Mouse (Mus musculus): ENCODE measurements around the gene Adamtsl4. TPM values are rescaled to one million over a fixed set of nuclear protein-coding genes. Genes with fewer than 3 reads are reported as not detected.

The Adamtsl4 gene
- polyA plus RNA-seq, 1 experiment, result 3.1 TPM

DNA sequence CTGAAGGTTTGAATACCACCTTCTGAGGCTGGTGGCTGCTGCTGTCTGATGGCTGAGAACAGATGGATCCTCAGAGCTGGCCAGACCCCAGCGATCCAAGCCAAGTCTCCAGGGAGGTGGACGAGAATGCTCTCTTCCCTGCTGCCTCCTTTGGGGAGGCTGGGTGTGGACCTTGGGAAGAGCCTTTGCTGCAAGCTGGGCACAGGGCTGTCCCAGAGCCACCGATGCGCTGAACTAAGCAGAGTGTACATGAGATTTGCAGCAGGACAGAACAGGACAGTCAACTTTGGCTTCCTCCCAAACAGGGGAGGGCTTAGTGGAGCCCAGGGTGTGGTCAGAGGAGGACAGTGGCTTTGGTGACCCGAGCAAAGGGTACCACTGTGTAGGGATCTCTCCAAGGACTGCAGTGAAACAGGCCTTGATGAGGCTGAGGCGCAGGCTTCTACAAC is 12.5 kb upstream of the Adamtsl4 start:
- Histone ChIP-seq H3K79me3 (ENCODE audit: low read depth) (no peaks in the 10 kb centered on the region), H3ac (ENCODE audit: control insufficient read depth, insufficient read length, low read depth) (peak overlapping the region; percentile 8), H3K36me3 (ENCODE audit: control insufficient read depth, insufficient read depth) (no peaks in the 10 kb centered on the region), H3K79me2 (ENCODE audit: control insufficient read depth, insufficient read depth) (no peaks in the 10 kb centered on the region), H3K4me3 (ENCODE audit: insufficient read depth, poor library complexity, severe bottlenecking) (no peak overlapping the region), H3K27me3 (ENCODE audit: control insufficient read depth, insufficient read depth, insufficient read length) (no peaks in the 10 kb centered on the region)
- TF ChIP-seq MYOD1 (IDR thresholded peaks at IDR 0.05; ENCODE audit: control insufficient read depth, insufficient read length, low read depth) (peak; percentile 51), MAX (IDR thresholded peaks at IDR 0.05) (no peak), FOSL1 (IDR thresholded peaks at IDR 0.05; ENCODE audit: insufficient read depth, low read length, poor library complexity, severe bottlenecking) (no peak)

- no peaks in the 10 kb centered on the region for H3K36me3 ChIP-seq (ENCODE audit: control insufficient read depth, insufficient read depth)
- no peak overlapping the region for H3ac ChIP-seq (ENCODE audit: control insufficient read depth, insufficient read length, low read depth)
- H3K79me2 ChIP-seq (ENCODE audit: control insufficient read depth, insufficient read depth), result no peaks in the 10 kb centered on the region
- no peak overlapping the region for H3K4me3 ChIP-seq (ENCODE audit: insufficient read depth, poor library complexity, severe bottlenecking)
- H3K27me3 ChIP-seq (ENCODE audit: control insufficient read depth, insufficient read depth, insufficient read length), result no peaks in the 10 kb centered on the region
- no peaks in the 10 kb centered on the region for H3K79me3 ChIP-seq (ENCODE audit: low read depth)
- TF ChIP-seq FOSL1 (IDR thresholded peaks at IDR 0.05; ENCODE audit: insufficient read depth, low read length, poor library complexity, severe bottlenecking) (no peak), MYOD1 (IDR thresholded peaks at IDR 0.05; ENCODE audit: control insufficient read depth, insufficient read length, low read depth) (peak; percentile 79), CEBPB (IDR thresholded peaks at IDR 0.05; ENCODE audit: low read depth) (no peak)
Observed at GRCm38 (mm10) chr3:95698286-95698685, 10.6 kb upstream of the Adamtsl4 start.

DNA sequence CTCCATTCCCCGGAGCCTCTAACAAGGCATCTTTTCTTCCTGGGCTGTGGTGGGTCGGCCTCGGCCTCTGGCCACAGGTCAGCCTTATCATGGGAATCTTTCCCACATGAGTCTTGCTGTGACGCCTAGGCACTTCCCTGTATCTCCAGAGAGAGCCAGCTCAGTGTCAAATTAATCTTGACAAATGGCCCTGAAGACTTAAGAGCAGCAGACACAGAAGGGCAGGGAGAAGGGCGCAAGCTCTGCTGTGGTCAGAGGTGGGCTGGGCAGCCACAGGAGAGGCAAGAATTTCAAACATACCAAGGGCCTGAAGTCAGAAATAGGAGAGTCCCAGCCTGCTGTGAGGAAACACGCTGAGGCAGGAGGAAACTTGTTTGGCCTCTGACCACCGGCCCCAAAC is 8.6 kb upstream of the Adamtsl4 start:
- no peak for TF ChIP-seq MYOG (IDR thresholded peaks at IDR 0.05; ENCODE audit: control insufficient read depth, extremely low read depth, insufficient read length)
- TF ChIP-seq CEBPB (IDR thresholded peaks at IDR 0.05; ENCODE audit: low read depth), result peak; percentile 47
- TF ChIP-seq MAX (IDR thresholded peaks at IDR 0.05), result peak; percentile 80
- no peak for TF ChIP-seq USF1 (IDR thresholded peaks at IDR 0.05; ENCODE audit: low read depth)
- peak; percentile 35 for TF ChIP-seq MYOD1 (IDR thresholded peaks at IDR 0.05; ENCODE audit: control insufficient read depth, insufficient read length, low read depth)
- TF ChIP-seq FOSL1 (IDR thresholded peaks at IDR 0.05; ENCODE audit: insufficient read depth, low read length, poor library complexity, severe bottlenecking), result peak; percentile 10
- TF ChIP-seq CTCF (IDR thresholded peaks at IDR 0.05; ENCODE audit: control insufficient read depth, insufficient read depth, insufficient read length), result no peak
- no peaks in the 10 kb centered on the region for H3K79me2 ChIP-seq (ENCODE audit: control insufficient read depth, insufficient read depth)
- no peaks in the 10 kb centered on the region for H3K79me3 ChIP-seq (ENCODE audit: low read depth)
- H3K36me3 ChIP-seq (ENCODE audit: control insufficient read depth, insufficient read depth), result no peaks in the 10 kb centered on the region
- H3K4me3 ChIP-seq (ENCODE audit: insufficient read depth, poor library complexity, severe bottlenecking), result no peak overlapping the region
- no peaks in the 10 kb centered on the region for H3K27me3 ChIP-seq (ENCODE audit: control insufficient read depth, insufficient read depth, insufficient read length)
- no peak overlapping the region for H3ac ChIP-seq (ENCODE audit: control insufficient read depth, insufficient read length, low read depth)

DNA sequence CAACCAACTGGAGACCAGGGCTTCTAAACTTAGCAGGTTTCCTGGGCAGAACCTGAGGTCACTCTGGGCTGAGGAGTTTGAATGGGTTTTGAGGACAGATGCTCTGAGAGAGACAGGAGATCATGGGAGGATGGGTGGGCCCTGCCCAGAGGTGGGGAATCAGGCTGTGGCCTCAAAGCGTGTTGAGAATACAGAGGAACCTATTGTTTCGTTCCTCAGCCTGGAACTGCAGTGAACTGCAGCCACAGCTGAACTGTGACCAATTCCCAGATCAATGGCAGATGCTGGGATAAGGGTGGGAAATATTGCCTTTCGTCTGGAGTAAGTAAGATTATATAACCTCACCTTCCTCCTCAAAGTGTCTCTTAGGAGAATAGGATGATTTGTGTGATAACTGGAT is 8.1 kb upstream of the Adamtsl4 start:
- no peaks in the 10 kb centered on the region for H3K36me3 ChIP-seq (ENCODE audit: control insufficient read depth, insufficient read depth)
- H3K4me3 ChIP-seq (ENCODE audit: insufficient read depth, poor library complexity, severe bottlenecking), result no peak overlapping the region

DNA sequence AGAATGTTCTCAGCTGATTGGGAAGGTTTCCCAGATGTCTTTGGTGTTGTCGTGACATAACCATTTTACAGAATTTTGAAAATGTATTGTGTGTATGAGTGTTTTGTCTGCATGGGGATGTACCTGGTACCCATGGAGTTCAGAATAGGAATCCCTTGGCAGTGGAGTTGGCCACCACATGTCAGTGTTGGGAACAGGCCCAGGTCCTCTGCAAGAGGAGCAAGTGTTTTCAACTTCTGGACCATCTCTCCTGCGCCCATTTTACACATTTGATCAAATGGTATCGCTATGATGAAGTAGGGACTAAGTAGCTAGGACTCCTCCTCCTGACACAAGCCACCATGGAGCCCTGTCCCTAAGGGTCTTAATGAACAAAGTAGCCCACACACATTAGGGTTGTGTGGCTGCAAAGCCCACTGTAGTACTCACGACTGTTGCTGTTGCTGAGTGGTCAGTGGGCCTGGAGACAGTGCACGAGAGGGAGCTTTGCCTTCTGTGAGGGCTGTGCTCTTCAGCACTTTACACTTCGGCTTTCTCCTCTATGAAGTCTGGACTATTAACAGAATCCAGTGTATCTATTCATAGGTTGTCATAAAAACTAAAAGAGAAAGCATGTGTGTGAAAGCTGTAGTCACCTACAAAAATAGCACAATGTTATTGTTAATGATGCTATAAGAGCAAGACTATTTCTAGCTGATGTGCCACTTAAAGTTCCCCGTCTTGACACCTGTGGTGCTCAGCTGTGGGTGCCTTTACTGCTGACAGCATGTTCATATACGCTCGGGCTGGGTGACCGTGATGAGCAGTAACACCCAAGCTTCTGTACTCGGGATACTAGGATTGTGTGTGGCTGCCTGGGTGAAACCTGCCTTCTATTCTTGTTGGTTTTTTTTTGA is 7.3 kb upstream of the Adamtsl4 start:
- no peaks in the 10 kb centered on the region for H3K36me3 ChIP-seq (ENCODE audit: control insufficient read depth, insufficient read depth)
- no peak overlapping the region for H3ac ChIP-seq (ENCODE audit: control insufficient read depth, insufficient read length, low read depth)
- no peaks in the 10 kb centered on the region for H3K27me3 ChIP-seq (ENCODE audit: control insufficient read depth, insufficient read depth, insufficient read length)
- no peak overlapping the region for H3K4me3 ChIP-seq (ENCODE audit: insufficient read depth, poor library complexity, severe bottlenecking)
- no peaks in the 10 kb centered on the region for H3K79me2 ChIP-seq (ENCODE audit: control insufficient read depth, insufficient read depth)
- no peaks in the 10 kb centered on the region for H3K79me3 ChIP-seq (ENCODE audit: low read depth)
- no peak for TF ChIP-seq CEBPB (IDR thresholded peaks at IDR 0.05; ENCODE audit: low read depth)
- TF ChIP-seq CTCF (IDR thresholded peaks at IDR 0.05; ENCODE audit: control insufficient read depth, insufficient read depth, insufficient read length), result no peak
- no peak for TF ChIP-seq MAX (IDR thresholded peaks at IDR 0.05)
- TF ChIP-seq USF1 (IDR thresholded peaks at IDR 0.05; ENCODE audit: low read depth), result no peak
- TF ChIP-seq MYOD1 (IDR thresholded peaks at IDR 0.05; ENCODE audit: control insufficient read depth, insufficient read length, low read depth), result no peak
- TF ChIP-seq MYOG (IDR thresholded peaks at IDR 0.05; ENCODE audit: control insufficient read depth, extremely low read depth, insufficient read length), result no peak
- TF ChIP-seq FOSL1 (IDR thresholded peaks at IDR 0.05; ENCODE audit: insufficient read depth, low read length, poor library complexity, severe bottlenecking), result no peak

More for the DNA sequence above, 8.1 kb upstream of the Adamtsl4 start:
- no peak for TF ChIP-seq MAX (IDR thresholded peaks at IDR 0.05)
- TF ChIP-seq USF1 (IDR thresholded peaks at IDR 0.05; ENCODE audit: low read depth), result no peak
- no peak for TF ChIP-seq MYOD1 (IDR thresholded peaks at IDR 0.05; ENCODE audit: control insufficient read depth, insufficient read length, low read depth)
- TF ChIP-seq CTCF (IDR thresholded peaks at IDR 0.05; ENCODE audit: control insufficient read depth, insufficient read depth, insufficient read length), result no peak
- no peak for TF ChIP-seq CEBPB (IDR thresholded peaks at IDR 0.05; ENCODE audit: low read depth)
- TF ChIP-seq FOSL1 (IDR thresholded peaks at IDR 0.05; ENCODE audit: insufficient read depth, low read length, poor library complexity, severe bottlenecking), result no peak
- TF ChIP-seq MYOG (IDR thresholded peaks at IDR 0.05; ENCODE audit: control insufficient read depth, extremely low read depth, insufficient read length), result no peak
- Histone ChIP-seq H3K27me3 (ENCODE audit: control insufficient read depth, insufficient read depth, insufficient read length) (no peaks in the 10 kb centered on the region), H3K79me3 (ENCODE audit: low read depth) (no peaks in the 10 kb centered on the region), H3ac (ENCODE audit: control insufficient read depth, insufficient read length, low read depth) (no peak overlapping the region), H3K79me2 (ENCODE audit: control insufficient read depth, insufficient read depth) (no peaks in the 10 kb centered on the region)

Measured in C2C12 (cell line).